Mouse (Mus musculus) liver, adult (tissue): ENCODE data around the gene Slc25a14.

Source experiments
- GATA4 ChIP-seq: IDR thresholded peaks from 2 replicates; pipeline ENCODE4 v1.6.1; 2014; ENCODE audit warnings: mild to moderate bottlenecking, low read length; ENCODE audit not compliant: insufficient replicate concordance

The Slc25a14 gene

DNA sequence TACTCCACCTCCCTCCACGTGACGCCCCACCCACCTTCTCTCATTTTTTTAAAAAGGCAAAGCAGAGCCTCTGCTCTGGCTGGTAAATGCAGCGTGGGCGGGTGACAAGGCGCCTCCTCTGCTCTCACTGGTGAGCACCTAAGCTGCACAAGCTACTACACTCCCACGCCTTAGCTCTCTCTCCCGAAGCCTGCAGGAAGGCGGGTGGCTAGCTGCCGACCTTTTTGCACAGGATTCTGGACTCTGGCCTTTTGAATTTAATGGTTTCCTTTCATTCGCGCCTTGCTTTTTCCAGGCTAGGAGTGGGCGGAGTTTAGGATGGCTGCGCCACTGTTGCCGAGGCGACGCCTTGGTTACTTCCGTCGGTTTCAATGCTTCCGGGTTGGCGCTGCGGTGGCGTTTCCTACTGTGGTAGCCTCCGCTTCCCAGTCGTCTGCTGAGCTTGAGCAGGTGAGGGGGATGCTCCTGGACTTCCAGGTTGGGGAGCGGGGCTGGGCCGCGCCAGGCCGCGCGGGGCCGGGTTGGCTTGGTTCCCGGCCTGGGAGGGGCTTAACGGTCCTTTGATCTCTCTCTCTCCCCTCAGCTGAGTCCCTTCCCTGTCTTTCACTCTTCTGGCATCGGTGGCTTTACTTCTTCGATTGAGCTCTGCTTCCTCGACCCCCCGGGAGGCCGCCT lies at the start of gene Slc25a14:
Slc25a14 (plus strand) TSS at position 35 of the 675 bp plus-strand sequence.
- no peak for TF ChIP-seq GATA4

DNA sequence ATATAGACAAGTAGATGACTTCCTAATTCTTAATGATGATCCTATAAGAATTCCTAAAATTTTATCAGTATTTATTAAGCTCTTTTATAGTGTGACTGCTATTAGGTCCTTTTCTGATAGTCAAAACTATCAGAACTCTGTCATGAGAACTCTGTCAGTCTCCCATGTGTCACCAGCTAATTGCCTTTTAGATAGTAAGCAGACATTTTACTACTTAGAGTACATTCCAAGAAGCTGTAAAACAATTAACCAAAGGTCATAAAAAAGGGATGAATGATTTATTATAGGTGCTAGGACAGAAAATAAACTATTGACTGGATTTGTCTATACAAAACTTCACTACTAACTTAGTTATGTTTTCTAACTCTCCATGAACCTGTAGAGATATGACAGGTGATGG lies 39.9 kb upstream of the Slc25a14 start:
- TF ChIP-seq GATA4, result no peak

DNA sequence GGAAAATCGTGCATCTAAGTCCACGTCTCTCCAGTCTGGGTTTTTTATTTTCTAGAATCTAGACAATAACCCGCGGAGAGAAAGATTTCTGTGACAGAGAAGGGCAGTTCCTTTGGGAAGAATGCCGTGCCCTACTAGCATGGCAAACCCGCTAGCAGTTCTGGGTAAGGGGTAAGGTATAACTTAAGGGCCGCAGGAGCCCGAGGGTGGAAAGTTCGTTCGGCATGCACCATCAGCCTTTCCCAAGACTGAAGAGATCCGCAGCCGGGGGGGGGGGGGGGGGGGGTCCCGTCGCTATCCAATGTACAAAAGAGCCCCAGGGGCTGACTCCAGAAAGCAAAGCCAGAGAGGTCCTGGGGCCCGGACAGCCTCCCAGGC lies 29.5 kb upstream of the Slc25a14 start:
- TF ChIP-seq GATA4, result no peak

DNA sequence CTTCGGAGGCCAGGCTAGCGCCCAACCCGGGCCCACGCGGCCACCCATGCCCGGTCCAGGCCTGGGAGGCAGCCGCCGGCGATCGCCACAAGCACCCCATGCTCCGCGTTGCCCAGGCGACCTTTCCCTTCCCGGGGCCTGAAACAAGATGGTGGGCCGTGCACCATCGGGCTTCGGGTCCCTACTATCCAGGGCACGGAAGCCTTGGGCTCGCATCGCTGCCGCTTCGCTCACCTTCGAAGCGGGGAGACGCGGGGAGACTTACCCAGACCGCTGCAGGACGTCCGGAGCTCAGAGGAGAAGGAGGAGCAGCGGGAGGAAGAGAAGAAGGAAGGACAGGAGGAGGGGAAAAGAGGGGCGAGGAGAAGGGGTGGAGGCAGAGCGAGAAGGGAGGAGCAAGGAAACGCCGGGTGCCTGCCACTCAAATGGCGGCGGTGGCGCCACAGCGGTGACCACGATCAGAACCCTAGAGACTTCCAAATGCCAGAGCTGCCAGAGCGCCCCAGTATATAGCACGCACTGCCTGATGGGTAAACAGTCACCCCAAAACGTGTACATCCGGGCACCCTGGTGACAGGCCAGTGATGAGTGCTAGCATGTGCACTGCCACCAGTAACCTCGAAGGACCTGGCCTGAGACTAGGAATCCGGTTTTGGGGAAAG lies 29.0 kb upstream of the Slc25a14 start, which contains the start of gene Zfp280c:
Zfp280c (minus strand) TSS at position 406 of the 662 bp plus-strand sequence.
- no peak for TF ChIP-seq GATA4

DNA sequence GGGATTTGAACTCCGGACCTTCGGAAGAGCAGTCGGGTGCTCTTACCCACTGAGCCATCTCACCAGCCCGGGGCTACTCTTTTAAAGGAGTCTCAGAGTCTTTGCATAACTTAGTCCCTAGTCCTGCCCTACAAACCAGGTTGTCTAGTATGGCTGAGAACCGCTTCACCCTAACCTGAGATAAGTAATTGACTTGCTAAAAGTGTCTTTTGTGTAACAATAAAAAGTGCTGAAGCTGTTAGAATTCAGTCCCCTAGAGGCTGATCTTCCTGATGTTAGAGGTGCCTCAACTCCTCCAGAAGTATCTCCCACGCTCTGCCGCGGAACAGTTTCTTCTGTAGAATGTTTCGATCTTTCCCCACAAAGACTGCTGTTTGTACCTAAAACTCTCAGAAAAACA lies 27.2 kb upstream of the Slc25a14 start:
- TF ChIP-seq GATA4, result no peak

DNA sequence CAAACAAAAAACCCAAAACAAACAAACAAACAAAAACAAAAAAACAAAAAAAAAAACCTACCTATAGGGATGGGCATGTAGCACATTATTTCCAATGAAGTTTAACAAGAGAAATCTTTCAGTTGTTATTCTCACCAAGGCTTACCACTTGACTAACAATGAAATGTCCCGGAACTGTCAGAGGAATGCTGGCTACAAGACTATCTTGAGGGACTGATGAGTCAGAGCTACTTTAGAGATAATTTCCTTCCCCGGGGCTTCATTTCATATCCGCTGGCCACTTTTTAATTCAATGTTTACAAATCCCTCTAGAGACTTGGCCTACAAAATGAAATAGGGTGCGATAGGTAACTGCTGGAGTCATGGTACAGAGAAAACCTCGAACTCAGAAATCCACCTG lies 26.3 kb upstream of the Slc25a14 start:
- no peak for TF ChIP-seq GATA4

DNA sequence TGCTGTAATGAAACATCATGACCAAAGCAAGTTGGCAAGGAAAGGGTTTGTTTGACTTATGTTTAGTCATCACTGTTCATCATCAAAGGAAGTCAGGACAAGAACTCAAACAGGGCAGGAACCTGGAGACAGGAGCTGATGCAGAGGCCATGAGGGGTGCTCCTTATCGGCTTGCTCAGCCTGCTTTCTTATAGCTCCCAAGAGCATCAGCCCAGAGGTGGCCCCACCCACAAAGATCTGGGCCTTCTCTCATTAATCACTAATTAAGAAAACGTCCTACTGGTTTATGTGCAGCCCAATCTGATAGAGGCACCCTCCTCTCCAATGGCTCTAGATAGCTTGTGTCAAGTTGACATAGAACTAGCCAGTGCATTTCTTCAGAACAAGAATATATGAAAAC lies 18.3 kb upstream of the Slc25a14 start:
- TF ChIP-seq GATA4, result no peak

DNA sequence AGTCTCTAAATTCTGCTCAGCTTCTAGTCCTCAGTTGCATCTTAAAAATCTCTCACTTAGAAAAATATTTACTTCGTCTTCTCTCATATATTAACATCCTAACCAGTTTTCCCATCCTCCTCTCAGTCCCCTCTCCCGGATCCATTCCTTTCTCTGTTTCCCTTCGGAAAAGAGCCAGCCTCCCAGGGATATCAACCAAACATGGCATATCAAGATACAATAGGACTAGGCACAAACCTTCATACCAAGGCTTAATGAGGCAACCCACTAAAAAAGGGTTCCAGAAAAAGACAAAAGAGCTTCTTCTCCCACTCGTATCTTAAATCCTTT lies 199 bp upstream of the Slc25a14 start:
- no peak for TF ChIP-seq GATA4

DNA sequence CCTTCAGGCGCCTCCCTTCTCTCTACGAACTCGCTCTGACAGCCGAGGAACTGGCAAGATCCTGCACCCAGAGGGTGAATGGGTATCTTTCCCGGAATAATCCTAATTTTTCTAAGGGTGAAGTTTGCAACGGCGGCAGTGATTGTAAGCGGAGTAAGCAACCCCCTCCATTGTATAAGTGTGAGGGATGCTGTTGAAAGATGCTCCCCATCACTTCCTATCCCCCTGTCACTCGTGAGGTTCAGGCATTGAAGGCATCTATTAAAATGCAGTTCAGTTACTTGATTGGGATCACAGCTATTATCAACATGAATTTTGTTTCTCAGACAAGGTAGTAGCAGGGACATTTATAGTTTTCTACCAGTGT lies 824 bp downstream of the Slc25a14 start:
- TF ChIP-seq GATA4, result no peak

DNA sequence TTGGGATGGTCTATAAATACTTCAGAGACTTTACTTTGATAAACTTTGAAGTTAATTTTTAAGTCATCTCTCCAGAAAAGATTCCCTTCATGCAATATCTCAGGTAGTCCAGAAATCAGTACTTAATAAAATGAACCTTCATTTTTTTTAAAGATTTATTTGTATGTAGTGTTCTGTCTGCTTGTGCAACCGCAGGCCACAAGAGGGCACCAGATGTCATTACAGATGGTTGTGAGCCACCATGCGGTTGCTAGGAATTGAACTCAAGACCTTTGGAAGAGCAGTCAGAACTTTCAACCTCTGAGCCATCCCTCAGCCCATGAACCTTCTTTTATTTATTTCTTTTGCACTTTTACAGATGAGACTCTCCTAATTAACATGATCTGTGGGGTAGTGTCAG lies 13.8 kb downstream of the Slc25a14 start:
- TF ChIP-seq GATA4, result no peak

DNA sequence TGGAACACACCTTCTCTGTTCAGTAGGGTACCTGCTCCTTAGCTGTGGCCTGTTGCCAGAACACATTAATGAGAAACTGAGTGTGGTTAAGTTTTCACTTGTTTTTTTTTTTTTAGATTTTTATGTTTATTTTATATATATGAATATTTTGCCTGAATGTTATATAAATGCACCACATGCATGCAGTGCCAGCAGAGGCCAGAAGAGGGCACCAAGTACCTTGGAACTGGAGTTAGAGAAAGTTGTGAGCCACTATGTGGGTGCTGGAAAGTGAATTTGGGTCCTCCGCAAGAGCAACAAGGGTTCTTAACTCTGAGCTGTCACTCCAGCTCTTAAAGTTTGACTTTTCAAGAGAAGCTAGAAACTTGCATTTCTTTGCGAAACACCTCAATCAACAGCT lies 20.9 kb downstream of the Slc25a14 start:
- TF ChIP-seq GATA4, result no peak

DNA sequence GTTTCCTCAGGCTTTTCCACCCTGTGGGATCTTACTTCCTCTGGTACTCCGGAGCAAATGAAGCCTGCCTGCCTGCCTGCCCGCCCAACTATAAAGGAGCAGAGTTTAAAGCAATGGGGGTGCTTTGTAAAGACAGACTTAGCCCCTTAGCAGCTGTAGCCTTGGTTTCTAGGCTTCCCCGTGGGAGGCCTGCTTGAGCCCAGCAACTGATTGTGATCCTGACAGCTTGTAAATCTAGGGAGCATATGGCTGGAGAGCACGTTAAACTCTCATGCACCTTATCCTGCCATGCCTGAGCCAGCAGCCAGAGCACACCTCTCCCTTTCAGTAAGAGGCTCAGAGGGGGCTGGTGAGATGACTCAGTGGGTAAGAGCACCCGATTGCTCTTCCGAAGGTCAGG lies 43.6 kb downstream of the Slc25a14 start:
- TF ChIP-seq GATA4, result no peak

DNA sequence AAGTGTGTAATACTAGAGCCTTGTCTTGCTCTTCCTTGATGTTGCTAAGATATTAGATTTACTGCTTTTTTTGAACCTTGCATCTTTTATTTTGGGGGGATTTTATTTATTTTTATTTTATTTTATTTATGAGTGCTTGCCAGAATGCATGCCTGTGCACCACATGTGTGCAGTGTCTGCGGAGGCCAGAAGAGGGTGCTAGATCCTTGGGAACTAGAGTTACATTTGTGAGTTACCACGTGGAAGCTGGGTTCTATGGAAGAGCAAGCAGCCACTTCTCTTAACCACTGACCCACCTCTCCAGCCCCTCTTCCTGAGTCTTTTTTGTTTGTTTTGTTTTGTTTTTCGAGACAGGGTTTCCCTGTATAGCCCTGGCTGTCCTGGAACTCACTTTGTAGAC lies 46.4 kb downstream of the Slc25a14 start:
- TF ChIP-seq GATA4, result no peak

DNA sequence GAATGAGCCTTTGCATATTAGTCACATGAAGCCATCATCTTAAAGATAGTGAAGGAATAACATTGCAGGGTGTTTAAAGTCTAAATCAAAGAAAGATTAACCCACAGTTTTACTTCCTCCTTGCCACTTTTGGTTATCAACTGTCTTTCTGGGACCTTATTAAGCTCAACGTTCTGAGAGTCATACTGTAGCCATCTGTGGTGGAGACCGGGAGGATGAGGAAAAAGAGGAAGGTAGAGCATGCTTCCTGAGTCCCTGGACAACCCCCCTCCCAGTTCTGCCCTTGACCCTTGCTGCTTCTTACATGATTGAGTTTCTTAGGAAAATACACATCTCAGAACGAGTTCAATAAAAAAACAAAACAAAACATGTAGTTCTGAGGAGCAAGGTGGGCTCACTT lies 48.5 kb downstream of the Slc25a14 start:
- no peak for TF ChIP-seq GATA4

DNA sequence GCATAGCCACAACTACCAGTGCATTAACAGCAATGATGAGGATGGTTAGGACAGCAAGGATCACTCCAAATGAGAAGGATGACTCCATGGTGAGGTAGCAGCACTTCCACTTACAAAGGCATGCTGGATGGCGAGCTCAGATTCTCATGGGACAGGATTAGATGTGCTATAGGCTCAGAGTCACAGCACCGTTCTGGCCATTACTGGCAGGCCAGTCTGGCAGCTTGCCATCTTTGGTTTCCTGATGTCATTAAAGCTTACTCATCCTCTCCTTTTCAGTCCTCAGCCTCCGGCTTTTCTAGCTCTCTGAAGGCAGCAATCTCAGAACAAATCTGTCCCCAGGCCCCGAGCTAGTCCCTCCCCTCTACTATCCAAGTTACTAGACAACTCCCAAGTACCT lies 51.0 kb downstream of the Slc25a14 start, which contains the start of gene Gpr119:
Gpr119 (minus strand) TSS at position 308 of the 400 bp plus-strand sequence.
- no peak for TF ChIP-seq GATA4

DNA sequence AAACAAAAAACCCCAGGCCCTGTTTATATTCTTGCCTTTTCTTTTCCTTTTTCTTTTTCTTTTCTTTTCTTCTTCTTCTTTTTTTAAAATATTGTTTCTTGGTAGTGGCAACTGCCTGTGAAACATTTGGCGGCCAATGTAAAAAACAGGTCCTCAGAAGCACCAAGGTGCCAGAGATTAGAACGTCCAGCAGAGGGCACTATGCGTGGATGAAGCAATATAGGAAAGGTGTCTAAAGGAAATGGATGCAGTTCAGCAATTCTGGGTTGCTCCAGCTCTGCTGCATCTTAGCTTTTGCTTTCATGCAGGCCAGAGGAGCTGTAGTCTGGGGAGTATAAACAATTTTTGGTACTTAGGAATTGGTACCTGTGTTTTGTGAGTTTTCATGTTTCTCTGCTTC lies 60.2 kb downstream of the Slc25a14 start:
- TF ChIP-seq GATA4, result no peak

DNA sequence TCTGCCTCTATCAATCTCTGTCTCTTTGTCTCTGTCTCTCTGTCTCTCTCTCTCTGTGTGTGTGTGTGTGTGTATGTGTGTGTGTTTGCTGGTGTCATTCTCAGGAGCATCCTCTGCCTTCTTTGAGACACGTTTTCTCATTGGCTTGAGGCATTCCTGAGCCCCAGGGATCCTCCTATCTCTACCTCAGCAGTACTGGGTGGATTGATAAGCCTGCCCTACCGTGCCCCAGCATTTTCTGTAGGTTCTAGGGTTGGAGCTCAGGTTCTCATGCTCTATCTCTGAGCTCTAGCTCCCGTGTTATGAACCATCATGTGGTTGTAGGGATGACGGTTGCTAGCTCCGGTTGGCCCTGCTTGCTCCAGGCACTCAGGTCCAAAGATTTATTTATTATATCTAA lies 60.6 kb downstream of the Slc25a14 start:
- TF ChIP-seq GATA4, result no peak
